Mouse (Mus musculus) intestine, embryonic 16.5 days (tissue): ENCODE data around the gene Rbl2. TPM values are rescaled to one million over a fixed set of nuclear protein-coding genes. Genes with fewer than 3 reads are reported as not detected.

Source experiments
- ATAC-seq: fragments of 200-750 bp; cut with Nextera tagmentation; 2 replicates; pipeline ENCODE4 v1.8.0; 2017; ENCODE audit warnings: moderate TSS enrichment, moderate library complexity
- H3K27ac ChIP-seq: fragments of 300-500 bp; sonication (generic); 2 replicates; pipeline ENCODE4 v1.5.1; 2014; ENCODE audit warnings: mild to moderate bottlenecking, low read length
- H3K27me3 ChIP-seq: fragments of 300-500 bp; sonication (generic); replicated peaks from 2 replicates; pipeline ENCODE4 v1.6.1; 2014; ENCODE audit warnings: low read length, control low read depth, mixed read lengths; ENCODE audit not compliant: control insufficient read depth, insufficient read depth
- H3K36me3 ChIP-seq: fragments of 300-500 bp; sonication (generic); 2 replicates; pipeline ENCODE4 v1.6.1; 2014; ENCODE audit warnings: low read length, control low read depth; ENCODE audit not compliant: control insufficient read depth, insufficient read depth
- H3K4me1 ChIP-seq: fragments of 300-500 bp; sonication (generic); 2 replicates; pipeline ENCODE4 v1.6.1; 2014; ENCODE audit warnings: low read length, control low read depth, mixed read lengths; ENCODE audit not compliant: control insufficient read depth, insufficient read depth
- H3K4me2 ChIP-seq: fragments of 300-500 bp; sonication (generic); 2 replicates; pipeline ENCODE4 v1.6.1; 2014; ENCODE audit warnings: low read depth, low read length, control low read depth
- H3K4me3 ChIP-seq: fragments of 300-500 bp; sonication (generic); 2 replicates; pipeline ENCODE4 v1.5.1; 2014; ENCODE audit warnings: mild to moderate bottlenecking, low read length
- H3K9ac ChIP-seq: fragments of 300-500 bp; sonication (generic); 2 replicates; pipeline ENCODE4 v1.6.1; 2014; ENCODE audit warnings: low read depth, low read length
- H3K9me3 ChIP-seq: fragments of 300-500 bp; sonication (generic); 2 replicates; pipeline ENCODE4 v1.6.1; 2016; ENCODE audit warnings: low read length, control low read depth; ENCODE audit not compliant: control insufficient read depth
- WGBS: fragments of 180-500 bp; shearing (Covaris S2); extraction: QIAGEN DNeasy Blood & Tissue Kit; methylation state at CpG from one replicate; pipeline ENCODE4 v1.1.7; 2014; 5-methylcytosine and 5-hydroxymethylcytosine counted together
- polyA plus RNA-seq: library from polyadenylated mRNA; unstranded; fragments of >200 nt; fragmentation: Nextera tagmentation; extraction: Ambion mirVana; gene quantifications from 2 replicates; pipeline ENCODE4 v1.2.1, GENCODE M21; 2015

Gene Rbl2
- polyA plus RNA-seq, 1 experiment from 2014 or later, result 11.7 TPM

DNA sequence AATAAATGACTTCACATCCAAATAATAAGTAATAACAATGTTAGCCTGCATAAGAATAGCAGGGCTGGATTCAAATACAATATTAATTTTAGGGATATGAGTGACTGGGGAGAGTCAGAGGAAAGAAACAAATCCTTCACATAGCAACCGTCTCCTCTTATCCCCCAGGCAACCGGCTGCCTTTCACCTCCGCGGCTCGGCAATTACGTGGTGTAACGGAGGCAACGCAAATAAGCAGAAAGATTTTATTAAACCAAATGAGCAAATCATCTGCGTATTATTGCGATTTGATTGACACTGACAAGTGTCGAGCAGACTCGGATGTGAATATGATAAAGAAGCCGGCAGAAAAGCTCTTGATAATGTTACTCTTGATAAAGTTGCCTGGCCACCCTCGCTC, 101.1 kb downstream of the Rbl2 start:
- Histone ChIP-seq H3K9me3 (no peaks in the 10 kb centered on the region), H3K9ac (no peak overlapping the region), H3K27me3 (no peaks in the 10 kb centered on the region), H3K27ac (no peak overlapping the region), H3K4me2 (no peak overlapping the region), H3K4me1 (no peaks in the 10 kb centered on the region), H3K4me3 (no peak overlapping the region), H3K36me3 (no peaks in the 10 kb centered on the region)
- no peak for ATAC-seq
- WGBS, result 47% methylated on average over 14 of the region's 14 CpGs

DNA sequence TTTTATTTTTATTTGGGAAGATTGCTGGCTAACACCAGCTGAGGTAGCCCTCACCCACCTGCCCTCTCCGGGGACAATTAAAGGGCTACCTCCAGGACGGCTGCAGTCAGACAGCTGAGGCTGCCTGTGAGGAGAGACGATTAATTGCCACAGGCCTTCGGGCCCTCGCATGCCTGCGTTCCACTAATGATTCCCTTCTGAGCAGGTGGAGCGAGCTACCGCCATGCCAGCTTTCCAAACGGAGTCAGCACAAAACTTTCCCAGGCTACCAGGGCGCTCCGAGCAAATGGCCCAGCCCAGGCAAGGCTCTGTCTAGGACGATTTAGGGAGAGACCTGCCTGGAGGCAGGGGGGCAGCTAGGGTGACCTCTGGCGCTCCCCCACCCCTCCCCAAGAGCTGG, 101.7 kb downstream of the Rbl2 start:
- WGBS, result 49% methylated on average over 13 of the region's 13 CpGs
- no peak overlapping the region for H3K4me3 ChIP-seq
- H3K4me1 ChIP-seq, result no peaks in the 10 kb centered on the region
- H3K9ac ChIP-seq, result no peak overlapping the region
- no peaks in the 10 kb centered on the region for H3K36me3 ChIP-seq
- H3K27ac ChIP-seq, result no peak overlapping the region
- H3K4me2 ChIP-seq, result no peak overlapping the region
- ATAC-seq, result no peak
- no peaks in the 10 kb centered on the region for H3K9me3 ChIP-seq
- H3K27me3 ChIP-seq, result no peaks in the 10 kb centered on the region

Other genes starting within 250 kb of the Rbl2 start
- 283 and 397 TPM in 2 replicates for gene Chd9, start 241.7 kb upstream of the Rbl2 start, polyA plus RNA-seq
- 41.4 and 43.0 TPM in 2 replicates for gene Aktip, start 129.9 kb downstream of the Rbl2 start, polyA plus RNA-seq
- gene Rpgrip1l, start 243.2 kb downstream of the Rbl2 start, polyA plus RNA-seq, result 3.0 and 4.1 TPM in 2 replicates
- 56.0 and 58.1 TPM in 2 replicates for gene Fto, start 243.5 kb downstream of the Rbl2 start, polyA plus RNA-seq